Mouse (Mus musculus) embryonic facial prominence, embryonic 10.5 days (tissue): ENCODE measurements at regions not wholly inside any gene's neighbourhood (a gene's known extent, or its start where the extent isn't known, plus 50 kb on each side); places are given as distances from the start of the nearest gene placed in this dataset.

Source experiments
- DNase-seq: peaks from one replicate; pipeline ENCODE4 v3.0.0-alpha.2; 2017; ENCODE audit warnings: low spot score
- H3K27ac ChIP-seq: fragments of 300-500 bp; sonication (generic); replicated peaks from 2 replicates; pipeline ENCODE4 v1.5.1; 2016; ENCODE audit warnings: mild to moderate bottlenecking
- H3K27me3 ChIP-seq: fragments of 300-500 bp; sonication (generic); replicated peaks from 2 replicates; pipeline ENCODE4 v1.6.1; 2016; ENCODE audit warnings: low read depth, mild to moderate bottlenecking; ENCODE audit not compliant: poor library complexity, severe bottlenecking
- H3K36me3 ChIP-seq: fragments of 300-500 bp; sonication (generic); replicated peaks from 2 replicates; pipeline ENCODE4 v1.6.1; 2016; ENCODE audit warnings: mild to moderate bottlenecking, moderate library complexity
- H3K4me1 ChIP-seq: fragments of 300-500 bp; sonication (generic); 2 replicates; pipeline ENCODE4 v1.6.1; 2016
- H3K4me3 ChIP-seq: fragments of 300-500 bp; sonication (generic); 2 replicates; pipeline ENCODE4 v1.5.1; 2016; ENCODE audit warnings: mild to moderate bottlenecking, moderate library complexity
- H3K9me3 ChIP-seq: fragments of 300-500 bp; sonication (generic); 2 replicates; pipeline ENCODE4 v1.6.1; 2016; ENCODE audit warnings: mild to moderate bottlenecking
- WGBS: fragments of 180-500 bp; shearing (Covaris S2); methylation state at CpG from one replicate; pipeline ENCODE4 v1.1.7; 2016; 5-methylcytosine and 5-hydroxymethylcytosine counted together

GRCm38 (mm10) chr15:94137159-94137952 is 327.9 kb downstream of the Adamts20 start:
- Histone ChIP-seq H3K27me3 (no peaks in the 10 kb centered on the region), H3K27ac (peak overlapping the region; percentile 14; the same call in 1 of the 2 replicates), H3K9me3 (peaks cover 6% of the 10 kb centered on the region), H3K4me1 (peaks cover 16% of the 10 kb centered on the region), H3K4me3 (no peak overlapping the region), H3K36me3 (no peaks in the 10 kb centered on the region)
- DNase-seq: no peak
- 82% methylated on average over 27 of the region's 27 CpGs for WGBS

GRCm38 (mm10) chr15:94112801-94113200 is 352.4 kb downstream of the Adamts20 start:
- H3K4me3 ChIP-seq: no peak overlapping the region
- DNase-seq: no peak
- no peaks in the 10 kb centered on the region for H3K27me3 ChIP-seq
- 92% methylated on average over 5 of the region's 5 CpGs for WGBS
- H3K36me3 ChIP-seq: no peaks in the 10 kb centered on the region
- no peak overlapping the region for H3K27ac ChIP-seq
- no peaks in the 10 kb centered on the region for H3K4me1 ChIP-seq
- 0 out of 2 replicates have a peak, but pooled peaks cover 5% of the 10 kb centered on the region for H3K9me3 ChIP-seq

GRCm38 (mm10) chr15:94107186-94107716 is 358.0 kb downstream of the Adamts20 start:
- Histone ChIP-seq H3K4me1 (peaks cover 2% of the 10 kb centered on the region; the same call in 1 of the 2 replicates), H3K4me3 (no peak overlapping the region), H3K36me3 (no peaks in the 10 kb centered on the region), H3K27ac (no peak overlapping the region), H3K27me3 (no peaks in the 10 kb centered on the region), H3K9me3 (no peaks in the 10 kb centered on the region)
- 25% methylated on average over 2 of the region's 2 CpGs for WGBS
- no peak for DNase-seq

- WGBS: 84% methylated on average over 5 of the region's 5 CpGs
- Histone ChIP-seq H3K27ac (no peak overlapping the region), H3K9me3 (no peaks in the 10 kb centered on the region), H3K36me3 (no peaks in the 10 kb centered on the region), H3K4me3 (no peak overlapping the region), H3K4me1 (no peaks in the 10 kb centered on the region), H3K27me3 (no peaks in the 10 kb centered on the region)
- no peak for DNase-seq
Observed at GRCm38 (mm10) chr15:94090644-94091043, 374.6 kb downstream of the Adamts20 start.

- H3K27me3 ChIP-seq: no peaks in the 10 kb centered on the region
- 72% methylated on average over 6 of the region's 6 CpGs for WGBS
- no peak overlapping the region for H3K27ac ChIP-seq
- no peak overlapping the region for H3K4me3 ChIP-seq
- no peak for DNase-seq
- no peaks in the 10 kb centered on the region for H3K36me3 ChIP-seq
- no peaks in the 10 kb centered on the region for H3K4me1 ChIP-seq
- no peaks in the 10 kb centered on the region for H3K9me3 ChIP-seq
Observed at GRCm38 (mm10) chr15:94089856-94090255, 375.4 kb downstream of the Adamts20 start.

GRCm38 (mm10) chr15:94082369-94082768 is 382.8 kb downstream of the Adamts20 start:
- DNase-seq: no peak
- WGBS: 87% methylated on average over 4 of the region's 4 CpGs
- H3K4me3 ChIP-seq: no peak overlapping the region
- H3K9me3 ChIP-seq: no peaks in the 10 kb centered on the region
- no peaks in the 10 kb centered on the region for H3K36me3 ChIP-seq
- H3K27me3 ChIP-seq: no peaks in the 10 kb centered on the region
- no peaks in the 10 kb centered on the region for H3K4me1 ChIP-seq
- H3K27ac ChIP-seq: no peak overlapping the region

- WGBS: 85% methylated on average over 6 of the region's 6 CpGs
- Histone ChIP-seq H3K4me3 (no peak overlapping the region), H3K4me1 (peaks cover 6% of the 10 kb centered on the region; the same call in 1 of the 2 replicates), H3K9me3 (no peaks in the 10 kb centered on the region), H3K27ac (no peak overlapping the region), H3K36me3 (no peaks in the 10 kb centered on the region), H3K27me3 (no peaks in the 10 kb centered on the region)
- no peak for DNase-seq
Observed at GRCm38 (mm10) chr15:94077056-94077455, 388.2 kb downstream of the Adamts20 start.

GRCm38 (mm10) chr15:94074161-94074950 is 390.9 kb downstream of the Adamts20 start:
- DNase-seq: no peak
- Histone ChIP-seq H3K27ac (no peak overlapping the region), H3K4me1 (peaks cover 6% of the 10 kb centered on the region; the same call in 1 of the 2 replicates), H3K4me3 (no peak overlapping the region), H3K9me3 (no peaks in the 10 kb centered on the region), H3K27me3 (no peaks in the 10 kb centered on the region), H3K36me3 (no peaks in the 10 kb centered on the region)
- 88% methylated on average over 7 of the region's 7 CpGs for WGBS

GRCm38 (mm10) chr15:94067721-94068120 is 397.5 kb downstream of the Adamts20 start:
- Histone ChIP-seq H3K4me1 (peaks cover 5% of the 10 kb centered on the region; the same call in 1 of the 2 replicates), H3K27me3 (no peaks in the 10 kb centered on the region), H3K4me3 (no peak overlapping the region), H3K27ac (no peak overlapping the region), H3K9me3 (no peaks in the 10 kb centered on the region), H3K36me3 (no peaks in the 10 kb centered on the region)
- DNase-seq: no peak
- 94% methylated on average over 3 of the region's 3 CpGs for WGBS

GRCm38 (mm10) chr15:94049638-94050273 is 415.5 kb downstream of the Adamts20 start:
- no peaks in the 10 kb centered on the region for H3K9me3 ChIP-seq
- no peak for DNase-seq
- H3K27me3 ChIP-seq: no peaks in the 10 kb centered on the region
- no peak overlapping the region for H3K4me3 ChIP-seq
- no peaks in the 10 kb centered on the region for H3K36me3 ChIP-seq
- H3K4me1 ChIP-seq: no peaks in the 10 kb centered on the region
- no peak overlapping the region for H3K27ac ChIP-seq
- WGBS: 68% methylated on average over 5 of the region's 5 CpGs

GRCm38 (mm10) chr15:94046186-94046585 is 419.0 kb downstream of the Adamts20 start:
- peaks cover 4% of the 10 kb centered on the region; the same call in 1 of the 2 replicates for H3K9me3 ChIP-seq
- no peaks in the 10 kb centered on the region for H3K36me3 ChIP-seq
- whole genome bisulfite sequencing: 91% methylated on average over 6 of the region's 6 CpGs
- no peak overlapping the region for H3K27ac ChIP-seq
- no peak overlapping the region for H3K4me3 ChIP-seq
- DNase-seq: no peak
- H3K27me3 ChIP-seq: no peaks in the 10 kb centered on the region
- H3K4me1 ChIP-seq: no peaks in the 10 kb centered on the region

- 89% methylated on average over 18 of the region's 18 CpGs for WGBS
- Histone ChIP-seq H3K4me3 (no peak overlapping the region), H3K27ac (no peak overlapping the region), H3K4me1 (no peaks in the 10 kb centered on the region), H3K36me3 (no peaks in the 10 kb centered on the region), H3K27me3 (no peaks in the 10 kb centered on the region), H3K9me3 (peaks cover 4% of the 10 kb centered on the region; the same call in 1 of the 2 replicates)
- DNase-seq: no peak
Observed at GRCm38 (mm10) chr15:94045131-94045756, 420.0 kb downstream of the Adamts20 start.
